Mouse (Mus musculus) regulatory T cell (primary cell): ENCODE results near the gene Gfi1b.

Experiments
- in situ Hi-C: fragments of 300-600 bp; cut with MboI, MseI; formaldehyde crosslinking; loops from one replicate; pipeline ENCODE4 v1.15.1; 2025; ENCODE audit warnings: high pct_unique_total_duplicates

Gfi1b gene

GRCm38 (mm10) chr2:28622521-28623124 is 841 bp upstream of the Gfi1b start:
- in situ Hi-C loops, result no loop called here

- in situ Hi-C loops, result no loop called here
Observed at GRCm38 (mm10) chr2:28621111-28621510, 671 bp downstream of the Gfi1b start.

- in situ Hi-C loops, result no loop called here
Observed at GRCm38 (mm10) chr2:28620522-28620921, 1.3 kb downstream of the Gfi1b start.

- in situ Hi-C loops, result no loop called here
Observed at GRCm38 (mm10) chr2:28619369-28619768, 2.4 kb downstream of the Gfi1b start.

GRCm38 (mm10) chr2:28618777-28619336 is 2.9 kb downstream of the Gfi1b start:
- in situ Hi-C loops, result no loop called here

GRCm38 (mm10) chr2:28617498-28618486 is 4.0 kb downstream of the Gfi1b start:
- in situ Hi-C loops, result no loop called here

GRCm38 (mm10) chr2:28616874-28617273 is 4.9 kb downstream of the Gfi1b start:
- in situ Hi-C loops, result no loop called here

GRCm38 (mm10) chr2:28616358-28616757 is 5.4 kb downstream of the Gfi1b start:
- in situ Hi-C loops, result no loop called here

- in situ Hi-C loops, result no loop called here
Observed at GRCm38 (mm10) chr2:28613599-28613998, 8.2 kb downstream of the Gfi1b start.

GRCm38 (mm10) chr2:28612436-28613063 is 9.2 kb downstream of the Gfi1b start:
- in situ Hi-C loops, result no loop called here

- in situ Hi-C loops, result no loop called here
Observed at GRCm38 (mm10) chr2:28611407-28611787, 10.4 kb downstream of the Gfi1b start.

- in situ Hi-C loops, result no loop called here
Observed at GRCm38 (mm10) chr2:28610716-28611406, 10.9 kb downstream of the Gfi1b start.

- in situ Hi-C loops, result no loop called here
Observed at GRCm38 (mm10) chr2:28609851-28610250, 11.9 kb downstream of the Gfi1b start.

GRCm38 (mm10) chr2:28607341-28608165 is 14.2 kb downstream of the Gfi1b start:
- in situ Hi-C loops, result no loop called here

GRCm38 (mm10) chr2:28606601-28607340 is 15.0 kb downstream of the Gfi1b start:
- in situ Hi-C loops, result no loop called here

- in situ Hi-C loops, result no loop called here
Observed at GRCm38 (mm10) chr2:28605789-28606541, 15.8 kb downstream of the Gfi1b start.

- in situ Hi-C loops, result no loop called here
Observed at GRCm38 (mm10) chr2:28603542-28603941, 18.2 kb downstream of the Gfi1b start.

GRCm38 (mm10) chr2:28601720-28602590 is 19.8 kb downstream of the Gfi1b start:
- in situ Hi-C loops, result no loop called here
